Mouse (Mus musculus) lung, adult 2 months (tissue): Measurements from ENCODE around the gene Gm7030. TPM values are rescaled to one million over a fixed set of nuclear protein-coding genes. Genes with fewer than 3 reads are reported as not detected.
A peak's percentile ranks its signal among the peaks of the same experiment; 100 is the strongest.
"Not testable (repeated sequence)": the region's sequence is repeated elsewhere in the genome, so short reads cannot be mapped to it uniquely, and the experiment has no call there.

Experiments
- DNase-seq: peaks from one replicate; pipeline ENCODE4 v3.0.0; 2022
- H3K4me1 ChIP-seq: fragments of 200-500 bp; 2 replicates; pipeline ENCODE4 v1.6.1; 2011; ENCODE audit warnings: low read length; ENCODE audit not compliant: control insufficient read depth, insufficient read depth
- H3K4me3 ChIP-seq: fragments of 200-500 bp; replicated peaks from 2 replicates; pipeline ENCODE3; 2011; ENCODE audit warnings: low read depth, mild to moderate bottlenecking, control low read depth, low read length; ENCODE audit errors: extremely low read depth
- CTCF ChIP-seq: fragments of 200-500 bp; IDR thresholded peaks from 2 replicates; pipeline ENCODE4 v1.5.1; 2011; ENCODE audit warnings: mild to moderate bottlenecking, low read length, control low read depth; ENCODE audit not compliant: insufficient read depth
- POLR2A ChIP-seq: fragments of 200-500 bp; IDR thresholded peaks from 2 replicates; pipeline ENCODE4 v1.6.1; 2011; ENCODE audit warnings: low read depth, mild to moderate bottlenecking, control low read depth, low read length, borderline replicate concordance; ENCODE audit errors: extremely low read depth
- WGBS: fragments of 180-500 bp; shearing (Covaris S2); methylation state at CpG from one replicate; pipeline ENCODE4 v1.1.7; 2018; 5-methylcytosine and 5-hydroxymethylcytosine counted together
- polyA plus RNA-seq: library from polyadenylated mRNA; depleted of rRNA; stranded (reverse); fragments of >200 nt; gene quantifications from 2 replicates; pipeline ENCODE4 v1.2.3, GENCODE M21; 2012; rRNA removed

Gene Gm7030
- polyA plus RNA-seq, result not detected in 2 replicates

GRCm38 (mm10) chr17:36128968-36129817 is at the start of gene Gm7030:
TSS of gene Gm7030 (minus strand) at chr17:36129425.
- 40% methylated on average over 28 of the region's 28 CpGs for whole genome bisulfite sequencing
- not testable (repeated sequence) for H3K4me1 ChIP-seq, H3K4me3 ChIP-seq, DNase-seq

DNA sequence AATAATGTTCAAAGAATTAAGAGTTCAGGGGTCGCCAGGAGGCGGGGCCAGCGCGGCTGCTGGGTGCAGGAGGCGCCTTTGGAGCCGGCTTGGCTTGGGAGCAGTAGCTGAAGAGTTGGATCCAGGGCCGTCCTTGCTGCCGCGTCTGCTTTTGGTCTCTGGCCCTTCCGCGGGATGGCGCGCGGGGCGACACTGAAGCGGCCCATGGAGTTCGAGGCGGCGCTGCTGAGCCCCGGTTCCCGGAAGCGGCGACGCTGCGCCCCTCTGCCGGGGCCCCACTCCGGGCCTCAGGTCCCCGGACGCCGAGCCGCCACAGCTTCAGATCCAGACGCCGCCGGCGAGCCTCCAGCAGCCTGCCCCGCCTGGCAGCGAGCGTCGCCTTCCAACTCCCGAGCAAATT is 49.7 kb upstream of the Gm7030 start:
- DNase-seq, result peak; percentile 23
- not testable (repeated sequence) for H3K4me3 ChIP-seq, H3K4me1 ChIP-seq
- WGBS, result under 1% methylated on average over 40 of the region's 40 CpGs

- H3K4me1 ChIP-seq, DNase-seq, H3K4me3 ChIP-seq: not testable (repeated sequence)
- WGBS, result no CpG with 5 or more reads among the region's 2 CpGs
Observed at GRCm38 (mm10) chr17:36176132-36176531, 46.9 kb upstream of the Gm7030 start.

- DNase-seq, result no peak
Observed at GRCm38 (mm10) chr17:36170287-36170814, 41.1 kb upstream of the Gm7030 start.

GRCm38 (mm10) chr17:36169753-36170152 is 40.5 kb upstream of the Gm7030 start:
- no peak for TF ChIP-seq POLR2A
- no peak for TF ChIP-seq CTCF
- Histone ChIP-seq H3K4me3 (no peak overlapping the region), H3K4me1 (no peaks in the 10 kb centered on the region)
- DNase-seq, result no peak

More at GRCm38 (mm10) chr17:36170287-36170814, 41.1 kb upstream of the Gm7030 start:
- H3K4me1 ChIP-seq, result no peaks in the 10 kb centered on the region
- 22% methylated on average over 1 of the region's 1 CpGs for WGBS
- H3K4me3 ChIP-seq, result no peak overlapping the region
- TF ChIP-seq POLR2A (no peak), CTCF (no peak)

DNA sequence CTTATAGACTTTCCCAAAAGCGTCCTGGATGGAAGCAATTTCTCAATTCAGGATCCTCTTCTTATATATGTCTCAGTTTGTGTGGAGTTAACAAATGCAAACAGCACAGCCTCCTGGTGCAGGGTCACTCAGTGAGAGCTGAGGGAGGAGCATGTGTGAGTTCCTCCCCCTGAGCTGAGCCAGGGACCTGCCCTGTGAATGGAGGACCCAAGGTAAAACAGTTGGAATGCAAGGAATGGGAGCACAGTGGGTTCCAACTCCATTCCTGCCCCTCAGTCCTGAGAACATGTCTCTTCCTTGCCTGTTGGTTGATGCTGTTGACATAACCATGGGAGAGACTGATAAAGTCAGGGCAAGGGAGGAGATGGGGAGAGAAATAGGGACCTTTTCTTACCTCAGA is 39.9 kb upstream of the Gm7030 start:
- not testable (repeated sequence) for H3K4me1 ChIP-seq, H3K4me3 ChIP-seq, DNase-seq
- WGBS, result 62% methylated on average over 1 of the region's 1 CpGs

DNA sequence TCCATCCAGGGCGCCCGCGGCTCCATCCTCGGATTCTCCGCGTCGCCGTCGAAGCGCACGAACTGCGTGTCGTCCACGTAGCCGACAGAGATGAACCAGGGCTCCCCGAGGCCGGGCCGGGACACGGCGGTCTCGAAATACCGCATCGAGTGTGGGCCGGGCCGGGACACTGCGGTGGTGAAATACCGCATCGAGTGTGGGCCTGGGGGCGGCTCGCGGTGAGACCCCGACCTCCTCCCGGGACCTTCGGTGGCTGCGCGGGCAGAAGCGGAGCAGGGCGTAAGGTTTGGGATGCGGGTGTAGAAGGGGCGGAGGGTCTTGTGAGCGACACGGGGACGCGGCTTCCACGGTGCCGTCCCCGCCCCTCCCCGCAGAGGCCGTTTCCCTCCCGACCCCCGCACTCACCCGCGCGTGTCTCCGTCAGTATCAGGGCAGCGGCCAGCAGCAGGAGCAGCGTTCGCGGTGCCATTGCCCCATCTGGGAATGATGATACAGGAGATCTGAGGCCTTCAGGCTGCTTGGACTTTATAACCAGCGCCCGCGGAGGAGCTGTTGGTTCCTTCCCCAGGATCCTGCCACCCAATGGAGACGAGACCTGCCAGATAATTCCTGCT is 38.9 kb upstream of the Gm7030 start, which contains the start of gene Gm8909:
TSS of gene Gm8909 (minus strand) at position 499 of the 614 bp plus-strand sequence.
- Histone ChIP-seq H3K4me1 (no peaks in the 10 kb centered on the region), H3K4me3 (peak within 1 kb of the TSS; percentile 83)
- TF ChIP-seq CTCF, result no peak
- no peak for TF ChIP-seq POLR2A
- WGBS, result 3% methylated on average over 63 of the region's 63 CpGs
- no peak for DNase-seq

DNA sequence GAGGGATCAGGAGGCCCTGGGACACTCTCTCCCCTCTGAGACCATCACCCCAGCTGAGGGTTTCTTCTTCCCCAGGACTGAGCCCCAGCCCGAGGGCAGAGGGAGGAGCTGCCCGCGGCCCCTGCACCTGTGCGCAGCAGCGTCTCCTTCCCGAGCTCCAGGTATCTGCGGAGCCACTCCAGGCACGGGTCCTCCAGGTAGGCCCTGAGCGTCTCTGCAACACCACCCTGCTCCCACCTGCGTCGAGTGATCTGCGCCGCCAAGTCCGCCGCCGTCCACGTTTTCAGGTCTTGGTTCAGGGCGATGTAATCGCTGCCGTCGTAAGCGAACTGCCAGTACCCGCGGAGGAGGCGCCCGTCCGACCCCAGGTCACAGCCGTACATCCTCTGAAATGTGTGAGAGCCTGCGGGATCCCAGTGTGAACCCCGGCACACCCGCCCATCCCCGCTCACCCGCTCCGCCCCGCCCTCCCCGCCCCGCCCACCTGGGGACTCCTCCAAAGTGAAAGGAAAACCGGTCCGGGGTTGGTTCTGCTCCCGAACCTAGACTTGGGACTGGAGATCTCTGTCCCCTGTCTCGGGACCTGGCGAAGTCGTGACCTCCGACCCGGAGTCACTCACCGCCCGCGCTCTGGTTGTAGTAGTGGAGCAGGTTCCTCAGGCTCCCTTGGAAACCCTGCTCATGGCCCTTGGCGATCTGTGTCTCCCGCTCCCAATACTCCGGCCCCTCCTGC is 38.2 kb upstream of the Gm7030 start:
- H3K4me1 ChIP-seq, result no peaks in the 10 kb centered on the region
- H3K4me3 ChIP-seq, result peak overlapping the region; percentile 83
- 1% methylated on average over 51 of the region's 51 CpGs for WGBS
- DNase-seq, result peak; percentile 33
- TF ChIP-seq CTCF (no peak), POLR2A (no peak)

- H3K4me1 ChIP-seq, DNase-seq, H3K4me3 ChIP-seq: not testable (repeated sequence)
- 28% methylated on average over 2 of the region's 2 CpGs for WGBS
Observed at GRCm38 (mm10) chr17:36166901-36167300, 37.7 kb upstream of the Gm7030 start.
